Mouse (Mus musculus): ENCODE measurements around the gene Gm5615.

The Gm5615 gene

GRCm38 (mm10) chr9:36541863-36542262 lies at the start of gene Gm5615:
Gene Gm5615, minus strand, starts transcription at chr9:36541963.
- no peak for DNase-seq

DNA sequence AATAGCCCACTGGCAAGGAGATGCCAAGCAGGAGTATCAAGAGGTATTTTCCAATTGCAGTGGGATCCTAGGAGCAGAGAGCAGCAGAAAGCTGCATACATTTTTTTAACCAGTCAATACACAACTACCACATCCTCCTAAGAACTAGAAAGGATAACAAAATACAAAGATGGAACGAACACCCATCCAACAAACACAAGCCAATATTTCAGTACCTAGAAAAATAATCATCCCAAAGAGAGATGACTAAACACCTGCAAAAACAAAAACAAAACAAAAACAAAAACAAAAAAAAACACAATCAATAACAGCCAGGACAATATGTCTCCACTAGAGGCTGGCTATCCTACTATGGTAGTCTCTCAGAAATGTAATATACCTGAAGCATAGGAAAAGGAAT lies 40.8 kb upstream of the Gm5615 start, which contains the start of gene Gm17689:
Gene Gm17689 (minus strand): TSS at position 101 of the 400 bp plus-strand sequence.
- DNase-seq = no peak

DNA sequence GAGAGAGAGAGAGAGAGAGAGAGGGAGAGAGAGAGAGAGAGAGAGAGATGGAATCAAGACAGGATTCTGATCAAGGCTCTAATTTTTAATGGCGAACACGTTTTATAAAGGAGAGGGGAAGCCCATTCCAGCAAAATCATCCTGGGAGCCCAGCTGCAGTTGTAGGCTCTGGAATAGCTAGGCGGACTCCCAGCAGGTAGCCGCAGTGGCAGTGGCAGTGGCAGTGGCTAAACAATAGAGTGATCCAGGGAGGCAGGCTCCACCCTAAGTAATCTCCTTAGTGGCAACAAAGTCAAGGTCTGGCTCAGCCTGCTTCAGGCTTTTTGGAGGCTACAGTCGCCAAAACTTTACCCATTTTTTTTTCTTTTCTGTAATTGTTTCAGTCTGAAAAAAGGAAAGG lies 37.6 kb downstream of the Gm5615 start:
- DNase-seq = no peak

GRCm38 (mm10) chr9:36495824-36496223 lies 45.9 kb downstream of the Gm5615 start:
- no peak for DNase-seq

GRCm38 (mm10) chr9:36494501-36495220 lies 47.1 kb downstream of the Gm5615 start:
- DNase-seq = no peak

Measured in right cerebral cortex, adult 18-20 months (tissue).